Mouse (Mus musculus) heart, embryonic 16.5 days (tissue): ENCODE measurements around the gene Tfap2b. TPM values are rescaled to one million over a fixed set of nuclear protein-coding genes. Genes with fewer than 3 reads are reported as not detected.

Experiments
- ATAC-seq: fragments of 200-750 bp; cut with Nextera tagmentation; replicated peaks from 2 replicates; pipeline ENCODE4 v1.8.0; 2017; ENCODE audit warnings: moderate number of reproducible peaks; ENCODE audit not compliant: insufficient read depth, low FRiP score; ENCODE audit errors: extremely low read depth
- H3K27ac ChIP-seq: fragments of 300-500 bp; sonication (generic); 2 replicates; pipeline ENCODE4 v1.5.1; 2014; ENCODE audit warnings: mild to moderate bottlenecking, low read length, control low read depth, moderate library complexity
- H3K27me3 ChIP-seq: fragments of 300-500 bp; sonication (generic); 2 replicates; pipeline ENCODE4 v1.6.1; 2014; ENCODE audit warnings: low read length, mixed read lengths; ENCODE audit not compliant: control insufficient read depth, insufficient read depth
- H3K36me3 ChIP-seq: fragments of 300-500 bp; sonication (generic); 2 replicates; pipeline ENCODE4 v1.6.1; 2014; ENCODE audit not compliant: control insufficient read depth, insufficient read depth
- H3K4me1 ChIP-seq: fragments of 300-500 bp; sonication (generic); 2 replicates; pipeline ENCODE4 v1.6.1; 2014; ENCODE audit warnings: low read length, mixed read lengths; ENCODE audit not compliant: control insufficient read depth, insufficient read depth
- H3K4me2 ChIP-seq: fragments of 300-500 bp; sonication (generic); 2 replicates; pipeline ENCODE4 v1.6.1; 2014; ENCODE audit warnings: low read depth, mild to moderate bottlenecking, control low read depth, low read length
- H3K4me3 ChIP-seq: fragments of 300-500 bp; sonication (generic); 2 replicates; pipeline ENCODE4 v1.5.1; 2014; ENCODE audit warnings: mild to moderate bottlenecking, control low read depth, low read length
- H3K9ac ChIP-seq: fragments of 300-500 bp; sonication (generic); 2 replicates; pipeline ENCODE4 v1.6.1; 2014; ENCODE audit warnings: low read length, control low read depth
- H3K9me3 ChIP-seq: fragments of 300-500 bp; sonication (generic); replicated peaks from 2 replicates; pipeline ENCODE4 v1.6.1; 2016; ENCODE audit warnings: low read length; ENCODE audit not compliant: control insufficient read depth
- WGBS: fragments of 180-500 bp; shearing (Covaris S2); extraction: QIAGEN DNeasy Blood & Tissue Kit; methylation state at CpG from one replicate; pipeline ENCODE4 v1.1.7; 2014; 5-methylcytosine and 5-hydroxymethylcytosine counted together
- polyA plus RNA-seq: library from polyadenylated mRNA; unstranded; fragments of >200 nt; fragmentation: Nextera tagmentation; extraction: Ambion mirVana; gene quantifications from 2 replicates; pipeline ENCODE4 v1.2.1, GENCODE M21; 2015

Gene Tfap2b
- polyA plus RNA-seq, 1 experiment from 2014 or later: 0.14 TPM

DNA sequence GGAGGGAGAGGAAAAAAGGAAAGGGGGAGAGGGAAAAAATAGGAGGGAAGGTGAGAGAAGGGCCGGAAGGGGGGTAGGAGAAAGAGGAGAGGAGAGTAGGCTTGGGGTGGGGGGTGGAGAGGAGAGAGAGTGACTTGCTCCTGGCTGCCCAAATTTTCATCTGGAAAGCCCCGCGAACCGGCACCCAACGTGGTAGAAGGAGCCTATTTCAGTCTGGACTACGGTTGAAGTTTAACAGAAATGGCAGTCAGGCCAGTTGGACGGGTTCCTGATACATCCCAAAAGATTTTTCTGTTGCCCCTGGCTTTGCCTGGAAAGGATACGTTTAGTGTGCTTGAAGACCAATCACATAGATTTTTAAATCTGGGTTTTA, 2.3 kb downstream of the Tfap2b start:
- Histone ChIP-seq H3K4me1 (no peaks in the 10 kb centered on the region), H3K9me3 (no peaks in the 10 kb centered on the region), H3K27me3 (peaks cover 76% of the 10 kb centered on the region), H3K4me3 (no peak overlapping the region), H3K36me3 (no peaks in the 10 kb centered on the region), H3K9ac (no peak overlapping the region), H3K4me2 (no peak overlapping the region), H3K27ac (no peak overlapping the region)
- ATAC-seq: no peak
- WGBS: 1% methylated on average over 8 of the region's 8 CpGs

DNA sequence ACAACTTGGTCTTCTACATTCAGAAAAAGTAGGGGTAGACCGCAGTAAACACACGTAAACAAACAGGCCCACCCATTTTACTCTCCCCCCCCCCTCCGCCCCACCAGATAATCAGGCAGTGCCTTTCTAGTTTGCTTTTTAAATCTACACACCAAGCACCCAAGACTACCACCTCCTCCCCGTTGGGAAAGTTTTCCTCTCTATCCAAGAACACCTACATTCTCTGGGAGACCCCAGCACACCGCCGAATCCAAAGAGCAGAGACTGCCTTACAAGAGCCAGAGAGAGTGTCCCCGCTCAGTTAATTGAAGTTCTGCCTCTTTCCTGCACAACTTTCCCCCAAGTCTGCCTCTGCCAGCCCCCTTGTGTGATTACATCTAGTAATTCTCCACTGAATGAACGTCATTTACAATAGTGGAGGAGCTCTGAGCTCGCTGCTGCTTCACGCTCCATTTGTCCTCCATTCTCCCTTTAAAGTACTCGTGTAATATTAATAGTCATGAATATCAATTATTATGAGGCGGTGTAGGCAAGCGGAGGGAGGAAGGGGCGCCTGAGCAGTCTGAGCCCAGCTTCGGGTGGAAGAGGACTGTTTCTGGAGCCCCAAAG, 2.9 kb downstream of the Tfap2b start:
- ATAC-seq: no peak
- WGBS: 3% methylated on average over 15 of the region's 15 CpGs

DNA sequence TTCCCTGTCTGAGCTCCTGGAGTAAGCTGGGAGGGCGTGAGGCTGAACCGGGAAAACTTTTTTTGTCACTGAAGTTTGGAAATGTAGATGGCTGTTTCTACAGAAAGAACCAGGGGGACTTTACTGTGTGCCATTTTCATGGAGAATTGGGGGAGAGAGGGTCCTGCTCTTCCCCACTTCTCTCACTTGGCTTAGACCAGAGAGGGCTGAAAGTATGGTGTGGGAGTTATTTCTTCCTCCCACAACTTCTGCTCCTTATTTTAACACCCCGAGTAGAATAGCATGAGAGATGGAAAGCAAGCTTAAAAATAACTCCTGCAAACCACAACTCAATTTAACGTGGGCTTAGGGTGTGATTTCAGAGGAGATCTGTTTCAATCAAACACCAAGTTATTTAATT, 4.0 kb downstream of the Tfap2b start:
- no peaks in the 10 kb centered on the region for H3K36me3 ChIP-seq
- ATAC-seq: no peak
- H3K27ac ChIP-seq: no peak overlapping the region
- no peaks in the 10 kb centered on the region for H3K9me3 ChIP-seq
- no peak overlapping the region for H3K9ac ChIP-seq
- no peaks in the 10 kb centered on the region for H3K4me1 ChIP-seq
- H3K4me2 ChIP-seq: no peak overlapping the region
- H3K27me3 ChIP-seq: peaks cover 85% of the 10 kb centered on the region
- H3K4me3 ChIP-seq: no peak overlapping the region
- 2% methylated on average over 4 of the region's 4 CpGs for WGBS

More for the DNA sequence above, 2.9 kb downstream of the Tfap2b start:
- no peak overlapping the region for H3K27ac ChIP-seq
- no peak overlapping the region for H3K9ac ChIP-seq
- H3K36me3 ChIP-seq: no peaks in the 10 kb centered on the region
- peaks cover 83% of the 10 kb centered on the region for H3K27me3 ChIP-seq
- H3K4me2 ChIP-seq: no peak overlapping the region
- no peaks in the 10 kb centered on the region for H3K4me1 ChIP-seq
- H3K9me3 ChIP-seq: no peaks in the 10 kb centered on the region
- H3K4me3 ChIP-seq: no peak overlapping the region

DNA sequence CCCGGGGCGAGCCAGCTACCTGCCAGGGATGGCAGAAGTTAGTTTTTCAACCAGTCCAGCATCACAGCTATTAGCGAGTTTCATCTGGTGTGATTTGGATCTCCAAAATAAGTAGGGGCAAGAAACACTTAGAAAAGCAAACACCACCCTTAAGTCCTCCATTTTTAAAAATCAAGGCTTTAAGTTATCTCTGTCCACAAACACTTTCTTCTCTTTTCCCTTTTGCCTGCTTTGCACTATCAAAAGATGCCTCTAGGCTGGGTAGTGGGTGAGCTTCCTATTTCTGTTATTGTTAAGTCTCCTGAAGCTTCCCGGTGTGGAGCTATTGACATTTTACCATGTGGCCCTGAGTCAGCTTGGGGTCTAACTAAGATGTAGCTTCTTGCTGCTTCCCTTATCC, 4.5 kb downstream of the Tfap2b start:
- ATAC-seq: no peak
- under 1% methylated on average over 4 of the region's 4 CpGs for WGBS
- no peaks in the 10 kb centered on the region for H3K4me1 ChIP-seq
- no peaks in the 10 kb centered on the region for H3K9me3 ChIP-seq
- no peak overlapping the region for H3K27ac ChIP-seq
- no peak overlapping the region for H3K9ac ChIP-seq
- H3K4me2 ChIP-seq: no peak overlapping the region
- H3K36me3 ChIP-seq: no peaks in the 10 kb centered on the region
- H3K27me3 ChIP-seq: peaks cover 89% of the 10 kb centered on the region
- no peak overlapping the region for H3K4me3 ChIP-seq

DNA sequence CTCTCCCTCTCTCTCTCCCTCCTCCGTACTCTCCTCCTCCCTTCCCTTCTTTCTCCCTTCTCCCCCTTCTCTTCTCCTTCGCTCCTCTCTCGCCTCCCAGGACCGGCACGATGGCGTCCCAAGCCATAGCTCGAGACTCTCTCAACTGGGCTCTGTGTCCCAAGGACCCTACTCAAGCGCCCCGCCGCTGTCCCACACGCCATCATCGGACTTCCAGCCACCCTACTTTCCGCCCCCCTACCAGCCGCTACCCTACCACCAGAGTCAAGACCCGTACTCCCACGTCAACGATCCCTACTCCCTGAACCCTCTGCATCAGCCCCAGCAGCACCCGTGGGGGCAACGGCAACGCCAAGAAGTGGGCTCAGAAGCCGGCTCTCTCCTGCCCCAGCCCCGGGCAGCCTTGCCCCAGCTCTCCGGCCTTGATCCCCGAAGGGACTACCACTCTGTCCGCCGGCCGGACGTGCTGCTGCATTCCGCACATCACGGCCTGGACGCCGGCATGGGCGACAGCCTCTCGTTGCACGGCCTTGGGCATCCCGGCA, 5.2 kb downstream of the Tfap2b start:
- H3K27me3 ChIP-seq: peaks cover 90% of the 10 kb centered on the region
- no peak overlapping the region for H3K9ac ChIP-seq
- no peak overlapping the region for H3K4me3 ChIP-seq
- no peak overlapping the region for H3K4me2 ChIP-seq
- H3K36me3 ChIP-seq: no peaks in the 10 kb centered on the region
- H3K27ac ChIP-seq: no peak overlapping the region
- no peaks in the 10 kb centered on the region for H3K4me1 ChIP-seq
- no peaks in the 10 kb centered on the region for H3K9me3 ChIP-seq
- ATAC-seq: no peak
- WGBS: under 1% methylated on average over 36 of the region's 36 CpGs

DNA sequence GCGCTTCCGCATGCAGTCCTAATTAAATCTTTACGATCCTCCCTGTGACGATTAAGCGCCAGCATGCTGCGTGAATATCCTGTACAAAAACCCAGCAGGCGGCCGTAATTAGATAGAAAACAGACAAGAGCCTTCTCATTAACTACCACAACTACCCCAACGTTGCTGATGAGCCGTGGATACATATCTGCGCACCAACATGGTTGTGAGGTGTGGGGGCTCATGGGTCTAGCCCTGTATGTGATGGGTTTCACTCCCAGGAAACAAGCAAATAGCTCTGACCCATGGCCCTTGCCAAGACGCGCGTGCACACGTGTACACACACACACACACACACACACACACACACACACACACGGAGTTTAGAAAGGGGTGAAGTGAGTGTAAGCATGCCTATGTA, 8.7 kb downstream of the Tfap2b start:
- Histone ChIP-seq H3K36me3 (no peaks in the 10 kb centered on the region), H3K9me3 (no peaks in the 10 kb centered on the region)
- 6% methylated on average over 16 of the region's 16 CpGs for WGBS

DNA sequence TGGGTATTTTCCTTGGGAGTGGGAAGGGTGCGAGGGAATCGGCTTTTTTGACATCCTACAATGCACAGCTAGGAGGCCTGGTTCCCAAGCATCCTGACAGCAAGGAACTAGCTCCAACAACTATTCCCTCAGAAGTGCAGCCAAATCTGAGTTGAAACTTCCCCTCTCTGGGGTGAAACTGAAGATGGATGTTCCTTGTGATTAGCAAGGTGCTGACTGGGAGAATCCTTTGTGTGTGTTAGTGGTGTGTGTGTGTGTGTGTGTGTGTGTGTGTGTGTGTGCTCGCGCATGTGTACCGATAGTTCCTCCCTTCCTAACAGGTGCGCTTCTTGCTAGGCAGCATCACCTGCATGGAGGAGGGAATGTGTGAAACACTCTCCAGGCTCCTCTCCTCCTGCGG, 9.5 kb downstream of the Tfap2b start:
- WGBS: 5% methylated on average over 7 of the region's 7 CpGs
- no peak for ATAC-seq
- no peak overlapping the region for H3K4me2 ChIP-seq
- H3K36me3 ChIP-seq: no peaks in the 10 kb centered on the region
- H3K9me3 ChIP-seq: no peaks in the 10 kb centered on the region
- H3K9ac ChIP-seq: no peak overlapping the region
- no peak overlapping the region for H3K4me3 ChIP-seq
- no peak overlapping the region for H3K27ac ChIP-seq
- H3K27me3 ChIP-seq: peaks cover 83% of the 10 kb centered on the region
- no peaks in the 10 kb centered on the region for H3K4me1 ChIP-seq

More for the DNA sequence above, 8.7 kb downstream of the Tfap2b start:
- Histone ChIP-seq H3K4me1 (no peaks in the 10 kb centered on the region), H3K4me3 (no peak overlapping the region), H3K4me2 (no peak overlapping the region), H3K27me3 (peaks cover 85% of the 10 kb centered on the region), H3K27ac (no peak overlapping the region), H3K9ac (no peak overlapping the region)
- ATAC-seq: no peak

DNA sequence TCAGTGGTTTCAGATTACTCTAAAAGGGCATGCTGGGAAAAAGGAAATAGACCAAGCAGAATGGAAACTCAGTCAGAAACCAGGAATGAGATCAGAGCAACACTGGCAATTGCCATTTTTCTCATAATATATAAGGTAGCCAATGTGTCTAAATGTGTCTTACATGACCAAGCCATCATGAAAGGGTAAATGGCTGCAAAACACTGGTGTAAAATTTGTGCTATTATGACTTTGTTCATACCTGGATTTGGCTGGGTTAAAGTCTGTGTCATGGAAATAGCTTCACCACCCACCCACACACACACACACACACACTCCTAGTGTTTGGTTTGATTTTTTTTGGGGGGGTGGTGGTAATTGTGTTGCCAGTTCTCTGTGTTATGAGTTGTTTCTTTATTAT, 10.7 kb downstream of the Tfap2b start:
- Histone ChIP-seq H3K4me1 (no peaks in the 10 kb centered on the region), H3K27me3 (peaks cover 83% of the 10 kb centered on the region), H3K27ac (no peak overlapping the region), H3K4me3 (no peak overlapping the region), H3K4me2 (no peak overlapping the region), H3K9me3 (no peaks in the 10 kb centered on the region), H3K36me3 (no peaks in the 10 kb centered on the region), H3K9ac (no peak overlapping the region)
- no peak for ATAC-seq

DNA sequence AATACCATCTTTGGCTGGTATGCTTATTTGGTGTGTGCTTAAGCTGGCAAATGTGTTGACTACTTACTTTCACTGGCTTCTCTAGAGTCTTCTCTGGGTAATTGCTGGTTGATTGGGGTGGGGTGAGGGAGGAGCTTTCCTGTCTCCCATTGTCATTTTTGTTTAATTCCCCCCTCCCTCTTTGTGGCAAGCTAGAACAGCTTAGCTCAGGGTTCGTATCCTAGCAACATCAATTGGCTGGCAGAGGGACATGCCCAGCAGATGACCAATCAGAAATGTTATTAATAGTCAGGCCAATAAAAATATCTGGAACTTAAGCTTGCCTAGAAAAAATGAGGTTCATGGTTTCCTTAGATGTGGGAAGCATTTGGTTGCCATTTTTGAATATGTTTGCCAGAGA, 11.8 kb downstream of the Tfap2b start:
- WGBS: 6% methylated on average over 1 of the region's 1 CpGs
- no peaks in the 10 kb centered on the region for H3K36me3 ChIP-seq
- ATAC-seq: no peak

More for the DNA sequence above, 11.8 kb downstream of the Tfap2b start:
- Histone ChIP-seq H3K27me3 (peaks cover 81% of the 10 kb centered on the region), H3K9ac (no peak overlapping the region), H3K9me3 (no peaks in the 10 kb centered on the region), H3K27ac (no peak overlapping the region), H3K4me3 (no peak overlapping the region), H3K4me2 (no peak overlapping the region), H3K4me1 (no peaks in the 10 kb centered on the region)
